Mouse (Mus musculus): ENCODE results near the gene Copz1. TPM values are rescaled to one million over a fixed set of nuclear protein-coding genes. Genes with fewer than 3 reads are reported as not detected.

Copz1 gene
- total and polyA plus RNA-seq, 3 experiments = 80.0 to 271 (median 148) TPM

DNA sequence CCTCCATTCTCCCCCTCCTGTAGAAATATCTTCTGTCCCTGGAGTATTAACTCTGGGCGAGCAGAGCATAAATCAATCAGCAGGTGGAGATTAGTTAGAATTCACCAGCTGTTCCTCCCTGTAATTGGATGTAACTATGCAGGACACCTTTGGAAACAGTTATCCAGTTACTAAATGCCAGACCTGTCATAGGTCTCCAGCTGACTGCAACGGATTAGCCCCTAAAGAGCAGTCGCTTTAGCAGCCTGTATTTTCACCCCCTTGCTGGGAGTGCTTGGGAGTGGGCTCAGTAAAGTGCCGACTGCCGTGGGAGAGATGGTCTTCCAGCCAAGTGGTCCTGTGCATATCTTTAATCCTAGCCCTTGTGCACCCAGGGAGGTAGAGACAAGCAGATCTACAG is 17.1 kb downstream of the Copz1 start:
- TF ChIP-seq ZMIZ1 (IDR thresholded peaks at IDR 0.05; ENCODE audit: low read depth, low read length) (no peak), BHLHE40 (IDR thresholded peaks at IDR 0.05; ENCODE audit: low read depth, low read length) (no peak), HCFC1 (IDR thresholded peaks at IDR 0.05; ENCODE audit: low read depth, low read length) (no peak), CHD2 (IDR thresholded peaks at IDR 0.05; ENCODE audit: low read length) (no peak)
- no peaks in the 10 kb centered on the region for H3K27me3 ChIP-seq (replicated peaks)
- H3K9me3 ChIP-seq (replicated peaks; ENCODE audit: low read length) = no peaks in the 10 kb centered on the region
- DNase-seq (ENCODE audit: extremely low read depth) = no peak
- dilution Hi-C loops (cut with MboI; ENCODE audit: extremely low pct_ligation_motif_present, extremely low pct_unique_long_range_greater_than_20kb, low sequenced_read_pairs) = no loop called here
- peaks cover 39 to 88% of the 10 kb centered on the region in 2 experiments for H3K36me3 ChIP-seq (replicated peaks in 1 of 2; ENCODE audit: control insufficient read depth in 1 of 2, insufficient read depth in 1 of 2, low read length in 1 of 2)
- H3K4me2 ChIP-seq (ENCODE audit: insufficient read depth, low read depth, poor library complexity, severe bottlenecking) = no peak overlapping the region
- H3K9ac ChIP-seq (ENCODE audit: insufficient read depth, low read depth) = no peak overlapping the region
- in situ Hi-C loops (cut with MboI; ENCODE audit: low pct_ligation_motif_present, low pct_unique_long_range_greater_than_20kb, low sequenced_read_pairs) = no loop called here
- peaks cover 0 to 15% of the 10 kb centered on the region in 2 experiments; a peak in 2 of 4 replicates for H3K4me1 ChIP-seq (ENCODE audit: control insufficient read depth in 1 of 2, insufficient read depth in 2 of 2)
- H3K4me3 ChIP-seq (replicated peaks in 1 of 3; ENCODE audit: low read depth in 2 of 3, low read length in 2 of 3, poor library complexity in 1 of 3) = no peak overlapping the region
- H3K27ac ChIP-seq (ENCODE audit: insufficient read depth, low read depth) = no peak overlapping the region
- H3K79me2 ChIP-seq (replicated peaks; ENCODE audit: control insufficient read depth, extremely low read depth, insufficient read depth, poor library complexity, severe bottlenecking) = peaks cover 24% of the 10 kb centered on the region

DNA sequence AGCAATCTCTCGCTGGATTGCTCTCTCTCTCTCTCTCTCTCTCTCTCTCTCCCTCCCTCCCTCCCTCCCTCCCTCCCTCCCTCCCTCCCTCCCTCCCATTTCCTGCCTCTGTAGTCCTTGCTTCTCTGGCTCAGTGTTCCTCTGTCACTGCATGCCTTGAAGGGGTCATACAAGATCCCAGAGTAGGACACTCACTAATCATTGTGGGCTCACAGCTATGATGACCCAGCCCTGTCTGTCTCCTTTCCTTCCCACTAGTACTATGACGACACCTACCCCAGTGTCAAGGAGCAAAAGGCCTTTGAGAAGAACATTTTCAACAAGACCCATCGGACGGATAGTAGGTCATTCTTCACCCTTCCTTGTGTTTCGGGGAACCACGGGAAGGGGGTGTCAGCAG is 17.9 kb downstream of the Copz1 start:
- dilution Hi-C loops (cut with MboI; ENCODE audit: extremely low pct_ligation_motif_present, extremely low pct_unique_long_range_greater_than_20kb, low sequenced_read_pairs) (no loop called here), in situ Hi-C loops (cut with MboI; ENCODE audit: low pct_ligation_motif_present, low pct_unique_long_range_greater_than_20kb, low sequenced_read_pairs) (no loop called here)
- Histone ChIP-seq H3K4me3 (replicated peaks in 1 of 3; ENCODE audit: low read depth in 2 of 3, low read length in 2 of 3, poor library complexity in 1 of 3) (no peak overlapping the region), H3K9ac (ENCODE audit: insufficient read depth, low read depth) (no peak overlapping the region), H3K9me3 (replicated peaks; ENCODE audit: low read length) (no peaks in the 10 kb centered on the region), H3K4me2 (ENCODE audit: insufficient read depth, low read depth, poor library complexity, severe bottlenecking) (no peak overlapping the region), H3K36me3 (replicated peaks in 1 of 2; ENCODE audit: control insufficient read depth in 1 of 2, insufficient read depth in 1 of 2, low read length in 1 of 2) (peaks cover 40 to 89% of the 10 kb centered on the region in 2 experiments), H3K27me3 (replicated peaks) (no peaks in the 10 kb centered on the region), H3K79me2 (replicated peaks; ENCODE audit: control insufficient read depth, extremely low read depth, insufficient read depth, poor library complexity, severe bottlenecking) (peaks cover 15% of the 10 kb centered on the region), H3K4me1 (ENCODE audit: control insufficient read depth in 1 of 2, insufficient read depth in 2 of 2) (peaks cover 0 to 7% of the 10 kb centered on the region in 2 experiments; a peak in 2 of 4 replicates), H3K27ac (ENCODE audit: insufficient read depth, low read depth) (no peak overlapping the region)
- no peak for TF ChIP-seq USF1 (IDR thresholded peaks at IDR 0.05; ENCODE audit: low read depth, low read length)
- TF ChIP-seq EP300 (IDR thresholded peaks at IDR 0.05; ENCODE audit: low read length) = no peak
- TF ChIP-seq CHD1 (IDR thresholded peaks at IDR 0.05; ENCODE audit: low read depth, low read length) = no peak
- TF ChIP-seq CTCF (conservative IDR thresholded peaks at IDR 0.05 in 1 of 2, IDR thresholded peaks at IDR 0.05 in 1 of 2; ENCODE audit: low read depth in 2 of 2, low read length in 2 of 2) = no peak
- TF ChIP-seq MAX (IDR thresholded peaks at IDR 0.05; ENCODE audit: low read length) = no peak
- TF ChIP-seq POLR2A (IDR thresholded peaks at IDR 0.05; ENCODE audit: low read depth, low read length) = no peak
- TF ChIP-seq SMC3 (IDR thresholded peaks at IDR 0.05; ENCODE audit: low read depth, low read length) = no peak
- TF ChIP-seq TCF12 (IDR thresholded peaks at IDR 0.05; ENCODE audit: low read depth, low read length) = no peak
- TF ChIP-seq JUN (IDR thresholded peaks at IDR 0.05; ENCODE audit: insufficient read depth, low read depth, low read length) = no peak
- TF ChIP-seq UBTF (IDR thresholded peaks at IDR 0.05; ENCODE audit: low read depth, low read length) = no peak
- no peak for TF ChIP-seq ELF1 (IDR thresholded peaks at IDR 0.05; ENCODE audit: low read depth, low read length)
- TF ChIP-seq TBP (conservative IDR thresholded peaks at IDR 0.05; ENCODE audit: low read depth, low read length) = no peak
- no peak for TF ChIP-seq MYC (IDR thresholded peaks at IDR 0.05; ENCODE audit: low read depth, low read length)
- TF ChIP-seq IRF4 (IDR thresholded peaks at IDR 0.05; ENCODE audit: low read depth, low read length) = no peak
- no peak for TF ChIP-seq POLR2AphosphoS2 (IDR thresholded peaks at IDR 0.05; ENCODE audit: low read depth, low read length)
- TF ChIP-seq NRF1 (IDR thresholded peaks at IDR 0.05; ENCODE audit: low read depth, low read length) = no peak
- no peak for TF ChIP-seq ETS1 (conservative IDR thresholded peaks at IDR 0.05; ENCODE audit: low read depth, low read length)
- no peak for DNase-seq (ENCODE audit: extremely low read depth)
